Mouse (Mus musculus) embryonic facial prominence, embryonic 15.5 days (tissue): ENCODE data around the gene Nmnat2. TPM values are rescaled to one million over a fixed set of nuclear protein-coding genes. Genes with fewer than 3 reads are reported as not detected.
A peak's percentile ranks its signal among the peaks of the same experiment; 100 is the strongest.

Source experiments
- ATAC-seq: fragments of 200-750 bp; cut with Nextera tagmentation; 2 replicates; pipeline ENCODE4 v1.8.0; 2017; ENCODE audit warnings: low read depth, moderate TSS enrichment; ENCODE audit not compliant: insufficient number of reproducible peaks, low FRiP score, low TSS enrichment
- H3K27ac ChIP-seq: fragments of 300-500 bp; sonication (generic); replicated peaks from 2 replicates; pipeline ENCODE4 v1.5.1; 2015; ENCODE audit warnings: mild to moderate bottlenecking, inconsistent platforms
- H3K27me3 ChIP-seq: fragments of 300-500 bp; sonication (generic); 2 replicates; pipeline ENCODE4 v1.6.1; 2015; ENCODE audit warnings: inconsistent platforms
- H3K36me3 ChIP-seq: fragments of 300-500 bp; sonication (generic); 2 replicates; pipeline ENCODE4 v1.6.1; 2015; ENCODE audit warnings: mild to moderate bottlenecking, inconsistent platforms
- H3K4me1 ChIP-seq: fragments of 300-500 bp; sonication (generic); 2 replicates; pipeline ENCODE4 v1.6.1; 2015; ENCODE audit warnings: inconsistent platforms
- H3K4me2 ChIP-seq: fragments of 300-500 bp; sonication (generic); replicated peaks from 2 replicates; pipeline ENCODE4 v1.6.1; 2015; ENCODE audit warnings: mild to moderate bottlenecking, inconsistent platforms
- H3K4me3 ChIP-seq: fragments of 300-500 bp; sonication (generic); replicated peaks from 2 replicates; pipeline ENCODE4 v1.5.1; 2015; ENCODE audit warnings: mild to moderate bottlenecking, inconsistent platforms
- H3K9ac ChIP-seq: fragments of 300-500 bp; sonication (generic); 2 replicates; pipeline ENCODE4 v1.6.1; 2015; ENCODE audit warnings: inconsistent platforms
- H3K9me3 ChIP-seq: fragments of 300-500 bp; sonication (generic); replicated peaks from 2 replicates; pipeline ENCODE4 v1.6.1; 2016; ENCODE audit warnings: inconsistent platforms
- WGBS: fragments of 180-500 bp; shearing (Covaris S2); methylation state at CpG from one replicate; pipeline ENCODE4 v1.1.7; 2015; 5-methylcytosine and 5-hydroxymethylcytosine counted together
- polyA plus RNA-seq: library from polyadenylated mRNA; unstranded; fragments of >200 nt; fragmentation: Nextera tagmentation; extraction: Ambion mirVana; gene quantifications from 2 replicates; pipeline ENCODE4 v1.2.1, GENCODE M21; 2015

Nmnat2 gene
- polyA plus RNA-seq, 1 experiment from 2014 or later = 2.8 TPM

GRCm38 (mm10) chr1:153109836-153110235, 155.0 kb downstream of the Nmnat2 start:
- Histone ChIP-seq H3K4me3 (no peak overlapping the region), H3K36me3 (no peaks in the 10 kb centered on the region), H3K9ac (no peak overlapping the region), H3K9me3 (no peaks in the 10 kb centered on the region), H3K4me1 (no peaks in the 10 kb centered on the region; the same call in 1 of the 2 replicates), H3K27ac (no peak overlapping the region), H3K4me2 (no peak overlapping the region), H3K27me3 (no peaks in the 10 kb centered on the region)
- 41% methylated on average over 3 of the region's 3 CpGs for whole genome bisulfite sequencing
- ATAC-seq = no peak

- WGBS = 63% methylated on average over 4 of the region's 4 CpGs
- H3K9me3 ChIP-seq = no peaks in the 10 kb centered on the region
- no peak overlapping the region for H3K9ac ChIP-seq
- H3K4me1 ChIP-seq = no peaks in the 10 kb centered on the region
- no peaks in the 10 kb centered on the region for H3K36me3 ChIP-seq
- H3K4me3 ChIP-seq = no peak overlapping the region
- H3K27ac ChIP-seq = no peak overlapping the region
- ATAC-seq = no peak
- no peaks in the 10 kb centered on the region for H3K27me3 ChIP-seq
- H3K4me2 ChIP-seq = no peak overlapping the region
Observed at GRCm38 (mm10) chr1:153111596-153111995, 156.8 kb downstream of the Nmnat2 start.

- H3K36me3 ChIP-seq = no peaks in the 10 kb centered on the region
- no peaks in the 10 kb centered on the region for H3K9me3 ChIP-seq
- ATAC-seq = no peak
- no peaks in the 10 kb centered on the region for H3K27me3 ChIP-seq
- H3K27ac ChIP-seq = no peak overlapping the region
- H3K9ac ChIP-seq = no peak overlapping the region
- no peak overlapping the region for H3K4me2 ChIP-seq
- H3K4me1 ChIP-seq = no peaks in the 10 kb centered on the region
- 85% methylated on average over 8 of the region's 8 CpGs for WGBS
- no peak overlapping the region for H3K4me3 ChIP-seq
Observed at GRCm38 (mm10) chr1:153115315-153115714, 160.5 kb downstream of the Nmnat2 start.

- no peak overlapping the region for H3K4me3 ChIP-seq
- no peaks in the 10 kb centered on the region for H3K4me1 ChIP-seq
- no peak overlapping the region for H3K4me2 ChIP-seq
- 41% methylated on average over 6 of the region's 6 CpGs for WGBS
- H3K27me3 ChIP-seq = no peaks in the 10 kb centered on the region
- no peaks in the 10 kb centered on the region for H3K36me3 ChIP-seq
- no peak overlapping the region for H3K9ac ChIP-seq
- H3K27ac ChIP-seq = no peak overlapping the region
- ATAC-seq = no peak
- H3K9me3 ChIP-seq = no peaks in the 10 kb centered on the region
Observed at GRCm38 (mm10) chr1:153120544-153120943, 165.8 kb downstream of the Nmnat2 start.

DNA sequence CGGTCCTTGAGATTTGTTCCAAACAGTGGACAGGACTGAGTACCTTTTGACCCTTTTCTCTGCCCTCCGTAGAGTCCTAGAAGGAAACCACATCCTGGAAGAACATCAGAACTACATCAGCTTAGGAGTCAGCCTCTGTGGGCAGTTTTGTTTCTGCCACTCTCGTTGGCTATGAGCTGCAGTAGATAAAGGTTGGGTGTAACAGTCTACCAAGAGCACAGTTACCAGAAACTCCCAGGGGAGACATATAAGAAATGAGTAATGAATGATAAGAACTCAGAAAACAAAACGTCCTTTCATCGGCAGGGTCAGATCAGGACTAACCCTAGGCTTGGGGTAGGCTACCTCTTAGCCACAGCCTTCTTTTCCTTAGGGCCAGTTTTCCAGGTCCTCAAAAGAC, 166.5 kb downstream of the Nmnat2 start:
- ATAC-seq = no peak
- Histone ChIP-seq H3K9ac (no peak overlapping the region), H3K36me3 (no peaks in the 10 kb centered on the region), H3K4me3 (no peak overlapping the region), H3K9me3 (no peaks in the 10 kb centered on the region), H3K27ac (no peak overlapping the region), H3K4me1 (no peaks in the 10 kb centered on the region), H3K27me3 (no peaks in the 10 kb centered on the region), H3K4me2 (no peak overlapping the region)
- 83% methylated on average over 5 of the region's 5 CpGs for WGBS

- Histone ChIP-seq H3K36me3 (no peaks in the 10 kb centered on the region), H3K4me3 (no peak overlapping the region), H3K27me3 (no peaks in the 10 kb centered on the region), H3K9me3 (no peaks in the 10 kb centered on the region), H3K4me1 (no peaks in the 10 kb centered on the region), H3K4me2 (no peak overlapping the region), H3K9ac (no peak overlapping the region), H3K27ac (no peak overlapping the region)
- no peak for ATAC-seq
- WGBS = 88% methylated on average over 4 of the region's 4 CpGs
Observed at GRCm38 (mm10) chr1:153122764-153123163, 168.0 kb downstream of the Nmnat2 start.

GRCm38 (mm10) chr1:153124502-153124901, 169.7 kb downstream of the Nmnat2 start:
- no peaks in the 10 kb centered on the region for H3K27me3 ChIP-seq
- H3K36me3 ChIP-seq = no peaks in the 10 kb centered on the region
- no peak overlapping the region for H3K4me2 ChIP-seq
- H3K9ac ChIP-seq = no peak overlapping the region
- no peak for ATAC-seq
- no peaks in the 10 kb centered on the region for H3K9me3 ChIP-seq
- no peaks in the 10 kb centered on the region for H3K4me1 ChIP-seq
- 64% methylated on average over 5 of the region's 5 CpGs for WGBS
- H3K4me3 ChIP-seq = no peak overlapping the region
- no peak overlapping the region for H3K27ac ChIP-seq

- Histone ChIP-seq H3K36me3 (no peaks in the 10 kb centered on the region), H3K4me3 (no peak overlapping the region), H3K4me1 (no peaks in the 10 kb centered on the region), H3K4me2 (no peak overlapping the region), H3K9ac (no peak overlapping the region), H3K27me3 (no peaks in the 10 kb centered on the region), H3K27ac (no peak overlapping the region), H3K9me3 (no peaks in the 10 kb centered on the region)
- WGBS = 76% methylated on average over 8 of the region's 8 CpGs
- no peak for ATAC-seq
Observed at GRCm38 (mm10) chr1:153125287-153126275, 170.8 kb downstream of the Nmnat2 start.

- H3K9me3 ChIP-seq = no peaks in the 10 kb centered on the region
- no peak overlapping the region for H3K4me3 ChIP-seq
- H3K9ac ChIP-seq = no peak overlapping the region
- no peak overlapping the region for H3K27ac ChIP-seq
- no peaks in the 10 kb centered on the region for H3K4me1 ChIP-seq
- H3K27me3 ChIP-seq = no peaks in the 10 kb centered on the region
- 72% methylated on average over 15 of the region's 15 CpGs for WGBS
- H3K4me2 ChIP-seq = no peak overlapping the region
- ATAC-seq = peak; percentile 60
- H3K36me3 ChIP-seq = no peaks in the 10 kb centered on the region
Observed at GRCm38 (mm10) chr1:153126491-153127381, 171.9 kb downstream of the Nmnat2 start.

DNA sequence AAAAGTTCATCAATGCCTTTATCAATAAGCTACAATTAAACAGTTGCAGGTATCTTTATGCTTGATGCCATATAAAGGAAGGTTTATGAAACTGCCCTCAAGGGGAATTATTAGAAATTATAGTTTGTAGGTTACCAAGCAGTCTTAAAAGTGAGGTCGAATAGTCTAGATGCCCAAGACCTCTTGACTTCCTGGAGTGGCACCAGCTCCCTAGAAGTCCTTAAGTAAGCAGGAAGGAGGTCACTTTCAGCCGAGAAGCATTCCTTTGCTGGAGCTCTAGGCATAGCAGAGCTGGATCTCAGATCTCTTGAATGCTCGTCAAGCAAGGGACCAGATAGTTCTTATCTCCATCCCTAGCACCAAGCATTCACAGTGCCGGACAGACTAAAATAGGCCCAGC, 172.8 kb downstream of the Nmnat2 start:
- H3K4me1 ChIP-seq = no peaks in the 10 kb centered on the region
- H3K27me3 ChIP-seq = no peaks in the 10 kb centered on the region
- H3K4me2 ChIP-seq = no peak overlapping the region
- H3K4me3 ChIP-seq = no peak overlapping the region
- H3K9ac ChIP-seq = no peak overlapping the region
- no peaks in the 10 kb centered on the region for H3K9me3 ChIP-seq
- no peak for ATAC-seq
- no peak overlapping the region for H3K27ac ChIP-seq
- WGBS = 79% methylated on average over 4 of the region's 4 CpGs
- H3K36me3 ChIP-seq = no peaks in the 10 kb centered on the region

DNA sequence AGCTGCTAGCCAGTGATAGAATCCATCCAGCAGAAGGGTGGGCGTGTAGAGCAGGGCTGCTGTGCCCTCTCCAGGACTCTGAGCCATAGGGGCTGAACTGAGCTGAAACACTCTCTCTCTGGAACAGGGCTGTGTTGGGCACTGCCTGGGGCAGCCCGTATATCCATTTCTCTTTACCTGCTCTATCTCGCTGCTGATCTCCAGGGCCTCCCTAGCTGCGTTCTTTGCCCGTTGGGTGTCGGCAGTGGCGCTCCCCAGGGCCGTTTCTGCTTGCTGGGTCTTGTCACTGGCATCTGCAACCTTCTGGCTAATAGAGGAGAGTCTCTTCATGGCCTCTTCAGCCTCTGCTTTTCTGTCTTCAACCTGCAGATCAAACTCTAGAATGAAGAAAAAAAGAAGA, 174.0 kb downstream of the Nmnat2 start:
- no peaks in the 10 kb centered on the region for H3K9me3 ChIP-seq
- whole genome bisulfite sequencing = 56% methylated on average over 8 of the region's 8 CpGs
- ATAC-seq = no peak

More for the DNA sequence above, 174.0 kb downstream of the Nmnat2 start:
- Histone ChIP-seq H3K27me3 (no peaks in the 10 kb centered on the region), H3K4me1 (no peaks in the 10 kb centered on the region), H3K9ac (no peak overlapping the region), H3K36me3 (no peaks in the 10 kb centered on the region), H3K4me2 (no peak overlapping the region), H3K4me3 (no peak overlapping the region), H3K27ac (no peak overlapping the region)
